Comparison of ENCODE assay signal across 20 mouse cellular contexts in genomic region chr6:72049941-72050340, GRCm38 (mm10). TPM values are rescaled to one million over a fixed set of nuclear protein-coding genes. Genes with fewer than 3 reads are reported as not detected.
DNase-seq lines count a peak whose midpoint lies in the region; ATAC-seq lines count a peak whose summit lies in the region.
"Had no signal": no experiment of that assay in that cellular context is flagged by ENCODE, and none has a peak within 500 bp of the region (broad histone marks: within the 10 kb centered on the region; RNA-seq: fewer than 3 reads in every experiment).

No protein-coding gene starts in this region.

- no peaks in the 10 kb centered on the region for H3K4me1 ChIP-seq in embryonic facial prominence, embryonic 11.5 days (ENCODE audit: control insufficient read depth, insufficient read depth, low read length)
- no peaks in the 10 kb centered on the region for H3K4me1 ChIP-seq in embryonic facial prominence, embryonic 10.5 days
- H3K4me1 ChIP-seq in heart, embryonic 16.5 days (ENCODE audit: control insufficient read depth, insufficient read depth, low read length): peaks cover 9% of the 10 kb centered on the region
- peaks cover 8% of the 10 kb centered on the region; the same call in 1 of the 2 replicates for H3K4me1 ChIP-seq in heart, embryonic 12.5 days (replicated peaks)
- H3K4me1 ChIP-seq in midbrain, embryonic 13.5 days (replicated peaks): no peaks in the 10 kb centered on the region
- H3K4me1 ChIP-seq in midbrain, embryonic 11.5 days (ENCODE audit: control insufficient read depth, insufficient read depth, low read length): no peaks in the 10 kb centered on the region
- H3K4me1 ChIP-seq: forebrain, embryonic 12.5 days had no signal

- no peaks in the 10 kb centered on the region for H3K79me2 ChIP-seq in macrophage (ENCODE audit: inconsistent target)

- H3K4me2 ChIP-seq in embryonic facial prominence, embryonic 11.5 days (ENCODE audit: low read depth, low read length): no peak overlapping the region
- H3K4me2 ChIP-seq in heart, embryonic 16.5 days (ENCODE audit: low read depth, low read length): no peak overlapping the region
- no peak overlapping the region for H3K4me2 ChIP-seq in heart, embryonic 12.5 days
- no peak overlapping the region for H3K4me2 ChIP-seq in midbrain, embryonic 13.5 days (replicated peaks)
- H3K4me2 ChIP-seq in midbrain, embryonic 11.5 days: no peak overlapping the region
- H3K4me2 ChIP-seq: forebrain, embryonic 12.5 days; hindbrain, embryonic 13.5 days had no signal

- no peaks in the 10 kb centered on the region for H3K36me3 ChIP-seq in embryonic facial prominence, embryonic 11.5 days (replicated peaks; ENCODE audit: control insufficient read depth, insufficient read depth, low read depth, low read length)
- H3K36me3 ChIP-seq in embryonic facial prominence, embryonic 10.5 days (replicated peaks): no peaks in the 10 kb centered on the region
- no peaks in the 10 kb centered on the region for H3K36me3 ChIP-seq in heart, embryonic 16.5 days (ENCODE audit: control insufficient read depth, insufficient read depth)
- no peaks in the 10 kb centered on the region for H3K36me3 ChIP-seq in heart, embryonic 12.5 days
- no peaks in the 10 kb centered on the region for H3K36me3 ChIP-seq in midbrain, embryonic 13.5 days
- no peaks in the 10 kb centered on the region for H3K36me3 ChIP-seq in midbrain, embryonic 11.5 days (ENCODE audit: control insufficient read depth, insufficient read depth, low read length)
- no peaks in the 10 kb centered on the region for H3K36me3 ChIP-seq in macrophage (ENCODE audit: inconsistent target)
- H3K36me3 ChIP-seq: forebrain, embryonic 12.5 days; heart, embryonic 13.5 days; hindbrain, embryonic 13.5 days had no signal

- no peaks in the 10 kb centered on the region for H3K27me3 ChIP-seq in embryonic facial prominence, embryonic 11.5 days (ENCODE audit: control insufficient read depth, insufficient read depth, low read length)
- H3K27me3 ChIP-seq in embryonic facial prominence, embryonic 10.5 days (replicated peaks; ENCODE audit: low read depth, poor library complexity, severe bottlenecking): no peaks in the 10 kb centered on the region
- no peaks in the 10 kb centered on the region for H3K27me3 ChIP-seq in heart, embryonic 16.5 days (ENCODE audit: control insufficient read depth, insufficient read depth, low read length)
- H3K27me3 ChIP-seq in heart, embryonic 12.5 days (replicated peaks): no peaks in the 10 kb centered on the region
- no peaks in the 10 kb centered on the region for H3K27me3 ChIP-seq in midbrain, embryonic 13.5 days
- H3K27me3 ChIP-seq in midbrain, embryonic 11.5 days (ENCODE audit: control insufficient read depth, insufficient read depth, low read length): no peaks in the 10 kb centered on the region
- H3K27me3 ChIP-seq: forebrain, embryonic 12.5 days; heart, embryonic 13.5 days; hindbrain, embryonic 13.5 days had no signal

- no peak overlapping the region for H3K4me3 ChIP-seq in embryonic facial prominence, embryonic 11.5 days (ENCODE audit: low read depth, low read length)
- H3K4me3 ChIP-seq in embryonic facial prominence, embryonic 10.5 days: no peak overlapping the region
- no peak overlapping the region for H3K4me3 ChIP-seq in heart, embryonic 16.5 days (ENCODE audit: low read length)
- H3K4me3 ChIP-seq in heart, embryonic 12.5 days: no peak overlapping the region
- H3K4me3 ChIP-seq in midbrain, embryonic 13.5 days (replicated peaks): no peak overlapping the region
- H3K4me3 ChIP-seq in midbrain, embryonic 11.5 days (ENCODE audit: low read depth, low read length): no peak overlapping the region
- H3K4me3 ChIP-seq in macrophage (ENCODE audit: inconsistent target): no peak overlapping the region
- H3K4me3 ChIP-seq: forebrain, embryonic 12.5 days; heart, embryonic 13.5 days; hindbrain, embryonic 13.5 days had no signal

- WGBS in embryonic facial prominence, embryonic 11.5 days: 79% methylated on average over 6 of the region's 6 CpGs
- 80% methylated on average over 6 of the region's 6 CpGs for WGBS in embryonic facial prominence, embryonic 10.5 days
- 34% methylated on average over 6 of the region's 6 CpGs for WGBS in heart, embryonic 16.5 days
- WGBS in heart, embryonic 12.5 days: 39% methylated on average over 6 of the region's 6 CpGs
- 69% methylated on average over 6 of the region's 6 CpGs for WGBS in midbrain, embryonic 13.5 days
- WGBS in midbrain, embryonic 11.5 days: 74% methylated on average over 6 of the region's 6 CpGs
- 100% methylated on average over 2 of the region's 6 CpGs for WGBS in macrophage (ENCODE audit: missing documents)

- no peak overlapping the region for H3K27ac ChIP-seq in embryonic facial prominence, embryonic 11.5 days (replicated peaks; ENCODE audit: low read depth, low read length)
- no peak overlapping the region for H3K27ac ChIP-seq in embryonic facial prominence, embryonic 10.5 days (replicated peaks)
- H3K27ac ChIP-seq in heart, embryonic 16.5 days (ENCODE audit: low read length): 0 out of 2 replicates have a peak overlapping the region, but pooled peaks have one; percentile 24
- H3K27ac ChIP-seq in heart, embryonic 12.5 days (ENCODE audit: poor library complexity, severe bottlenecking): no peak overlapping the region
- no peak overlapping the region for H3K27ac ChIP-seq in midbrain, embryonic 13.5 days
- H3K27ac ChIP-seq in midbrain, embryonic 11.5 days (ENCODE audit: low read depth, low read length): no peak overlapping the region
- H3K27ac ChIP-seq in macrophage: peak overlapping the region; percentile 73
- H3K27ac ChIP-seq: forebrain, embryonic 12.5 days; hindbrain, embryonic 13.5 days; hindbrain, postnatal 0 days had no signal

- H3K9ac ChIP-seq in embryonic facial prominence, embryonic 11.5 days (replicated peaks; ENCODE audit: low read length): no peak overlapping the region
- H3K9ac ChIP-seq in heart, embryonic 16.5 days (ENCODE audit: low read length): no peak overlapping the region
- no peak overlapping the region for H3K9ac ChIP-seq in heart, embryonic 12.5 days
- no peak overlapping the region for H3K9ac ChIP-seq in midbrain, embryonic 13.5 days (replicated peaks)
- no peak overlapping the region for H3K9ac ChIP-seq in midbrain, embryonic 11.5 days (ENCODE audit: low read length)
- H3K9ac ChIP-seq: forebrain, embryonic 12.5 days; heart, embryonic 13.5 days; hindbrain, embryonic 13.5 days had no signal

- 0 out of 2 replicates have a peak, but pooled peaks have one; percentile 29 for ATAC-seq in embryonic facial prominence, embryonic 11.5 days (replicated peaks; ENCODE audit: insufficient number of reproducible peaks, low FRiP score, low TSS enrichment, low read depth)
- ATAC-seq in heart, embryonic 16.5 days (replicated peaks; ENCODE audit: extremely low read depth, insufficient read depth, low FRiP score): no peak
- ATAC-seq in heart, embryonic 12.5 days (ENCODE audit: insufficient number of reproducible peaks, low FRiP score): no peak
- ATAC-seq in midbrain, embryonic 13.5 days: 0 out of 2 replicates have a peak, but pooled peaks have one; percentile 24
- ATAC-seq in midbrain, embryonic 11.5 days (ENCODE audit: low FRiP score): no peak
- ATAC-seq: forebrain, embryonic 16.5 days; hindbrain, postnatal 0 days had no signal

- no peaks in the 10 kb centered on the region for H3K9me3 ChIP-seq in embryonic facial prominence, embryonic 11.5 days (replicated peaks; ENCODE audit: control insufficient read depth, low read length)
- H3K9me3 ChIP-seq in embryonic facial prominence, embryonic 10.5 days: no peaks in the 10 kb centered on the region
- no peaks in the 10 kb centered on the region for H3K9me3 ChIP-seq in heart, embryonic 16.5 days (replicated peaks; ENCODE audit: control insufficient read depth, low read length)
- H3K9me3 ChIP-seq in heart, embryonic 12.5 days (replicated peaks): no peaks in the 10 kb centered on the region
- H3K9me3 ChIP-seq in midbrain, embryonic 13.5 days: no peaks in the 10 kb centered on the region
- H3K9me3 ChIP-seq in midbrain, embryonic 11.5 days (ENCODE audit: control insufficient read depth, low read length): no peaks in the 10 kb centered on the region
- H3K9me3 ChIP-seq: forebrain, embryonic 12.5 days; heart, embryonic 13.5 days; hindbrain, embryonic 13.5 days had no signal

- no peak for DNase-seq in embryonic facial prominence, embryonic 11.5 days (ENCODE audit: low spot score)
- DNase-seq in embryonic facial prominence, embryonic 10.5 days (ENCODE audit: low spot score): no peak
- no peak for DNase-seq in midbrain, embryonic 11.5 days (ENCODE audit: low spot score, missing footprints)
- no peak for DNase-seq in thymus, postnatal 25 days
- DNase-seq: adrenal gland, postnatal 10 days; B cell, adult 2 months; cerebellum, adult 18-20 months; cerebellum, adult 9-11 months; cerebellum, postnatal 36 days; gastrocnemius, postnatal 10 days; heart, postnatal 14 days had no signal

RNA-seq across cellular contexts. Expression of gene St3gal5, which starts 47.5 kb away (rescaled TPM):
- 28.8 and 32.1 TPM in 2 replicates for polyA plus RNA-seq in embryonic facial prominence, embryonic 11.5 days (2014; fragmentation: Nextera tagmentation; extraction: Ambion mirVana)
- polyA plus RNA-seq in embryonic facial prominence, embryonic 10.5 days (2016; fragmentation: Nextera tagmentation; extraction: Ambion mirVana): 32.2 and 32.6 TPM in 2 replicates
- polyA plus RNA-seq in heart, embryonic 16.5 days (2015; fragmentation: Nextera tagmentation; extraction: Ambion mirVana): 36.6 and 44.5 TPM in 2 replicates
- 68.1 and 68.8 TPM in 2 replicates for polyA plus RNA-seq in heart, embryonic 12.5 days (2016; fragmentation: Nextera tagmentation; extraction: Ambion mirVana)
- polyA plus RNA-seq in midbrain, embryonic 13.5 days (2015; fragmentation: Nextera tagmentation; extraction: Ambion mirVana): 40.7 and 42.4 TPM in 2 replicates
- 33.4 and 40.7 TPM in 2 replicates for polyA plus RNA-seq in midbrain, embryonic 11.5 days (2014; fragmentation: Nextera tagmentation; extraction: Ambion mirVana)
- total RNA-seq in macrophage (2018; cell fraction: chromatin; rRNA removed): 100 to 1,000 TPM in 2 of 26 experiments, 10 to 100 TPM in 21, 1 to 10 TPM in 3; 6.6 to 157 (median 26.2) TPM
- total RNA-seq in macrophage (2018; cell fraction: cytosol; rRNA removed): 100 to 1,000 TPM in 1 of 26 experiments, 10 to 100 TPM in 25; 16.9 to 133 (median 47.2) TPM
- 100 to 1,000 TPM in 4 of 26 experiments, 10 to 100 TPM in 22; 13.1 to 212 (median 57.6) TPM for total RNA-seq in macrophage (2018; cell fraction: nucleus; rRNA removed)
- polyA plus RNA-seq in macrophage (2018): 13.3 to 105 TPM (median 18.9 TPM) in 3 replicates

Comparison
In these comparisons a context has a peak if more than half of its experiments do, and no peak if none do; other contexts are left out.
1. ATAC-seq: peak in embryonic facial prominence, embryonic 11.5 days (single experiment) and midbrain, embryonic 13.5 days (single experiment); none in heart, embryonic 16.5 days (single experiment), heart, embryonic 12.5 days (single experiment) and midbrain, embryonic 11.5 days (single experiment).
2. H3K27ac ChIP-seq: peak in heart, embryonic 16.5 days (single experiment) and macrophage (single experiment); none in embryonic facial prominence, embryonic 11.5 days (single experiment), embryonic facial prominence, embryonic 10.5 days (single experiment), heart, embryonic 12.5 days (single experiment), midbrain, embryonic 13.5 days (single experiment) and midbrain, embryonic 11.5 days (single experiment).